8 mouse cellular contexts compared by ENCODE assay signal in the genomic region with DNA sequence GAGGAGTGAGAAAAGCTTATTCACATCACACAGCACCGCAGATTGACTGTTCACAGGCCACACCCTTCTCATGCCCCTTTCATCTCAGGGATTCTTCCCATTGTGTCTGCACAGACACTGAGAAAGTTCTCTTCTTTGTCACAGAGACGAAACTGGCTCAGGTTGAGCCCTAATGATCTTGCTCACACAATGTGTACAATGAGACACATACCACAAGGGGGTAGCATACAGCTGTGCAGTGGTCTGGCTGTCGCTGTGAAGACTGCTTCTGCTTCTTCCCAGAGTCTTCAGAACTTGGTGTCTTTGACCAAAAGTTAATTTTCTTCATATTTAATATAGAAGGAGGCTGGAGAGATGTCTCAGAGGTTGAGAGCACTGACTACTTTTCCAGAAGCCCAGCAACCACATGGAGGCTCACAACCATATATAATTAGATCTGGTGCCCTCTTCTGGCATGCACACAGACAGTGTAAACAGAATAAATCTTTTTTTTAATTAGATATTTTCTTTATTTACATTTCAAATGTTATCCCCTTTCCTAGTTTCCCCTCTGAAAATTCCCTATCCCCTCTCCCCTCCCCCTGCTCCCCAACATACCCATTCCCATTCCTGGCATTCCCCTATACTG. TPM values are rescaled to one million over a fixed set of nuclear protein-coding genes. Genes with fewer than 3 reads are reported as not detected.
DNase-seq lines count a peak whose midpoint lies in the region; ATAC-seq lines count a peak whose summit lies in the region.

No protein-coding gene starts in this region.

- no peak overlapping the region for H3K4me3 ChIP-seq in midbrain, embryonic 14.5 days (replicated peaks; ENCODE audit: low read depth, low read length)
- no peak overlapping the region for H3K4me3 ChIP-seq in midbrain, embryonic 10.5 days

- no peaks in the 10 kb centered on the region for H3K27me3 ChIP-seq in midbrain, embryonic 14.5 days (ENCODE audit: control insufficient read depth, insufficient read depth, low read length)
- H3K27me3 ChIP-seq in midbrain, embryonic 10.5 days (ENCODE audit: low read depth, poor library complexity, severe bottlenecking), result no peaks in the 10 kb centered on the region

- H3K9me3 ChIP-seq in midbrain, embryonic 14.5 days (ENCODE audit: control insufficient read depth, low read length), result no peaks in the 10 kb centered on the region
- H3K9me3 ChIP-seq in midbrain, embryonic 10.5 days (replicated peaks), result no peaks in the 10 kb centered on the region

- H3K36me3 ChIP-seq in midbrain, embryonic 14.5 days (ENCODE audit: control insufficient read depth, insufficient read depth, low read length), result no peaks in the 10 kb centered on the region
- no peaks in the 10 kb centered on the region for H3K36me3 ChIP-seq in midbrain, embryonic 10.5 days

- ATAC-seq in midbrain, embryonic 14.5 days (ENCODE audit: low FRiP score, low TSS enrichment), result no peak
- no peak for ATAC-seq in erythroblast, adult 5-6 weeks (replicated peaks; ENCODE audit: low FRiP score, poor library complexity, severe bottlenecking)

- intact Hi-C loops in left cerebral cortex, postnatal 25 days (cut with DNase I), result loop anchor here (5.0 kb wide), 3 partner anchors 105 to 400 kb away; no protein-coding TSS in a partner anchor

- DNase-seq in adrenal gland, adult 2 months, result peak; percentile 10
- no peak for DNase-seq in adrenal gland, postnatal 25 days
- DNase-seq in midbrain, embryonic 14.5 days, result peak; percentile 39
- no peak for DNase-seq in midbrain, embryonic 10.5 days (ENCODE audit: low spot score)
- peak; percentile 30 to 59 for DNase-seq in frontal cortex, adult 2 months (ENCODE audit: extremely low spot score in 1 of 2, low spot score in 1 of 2)
- DNase-seq in left cerebral cortex, postnatal 25 days (ENCODE audit: low spot score in 2 of 2), result peak; percentile 41 to 64
- peak; percentile 9 for DNase-seq in spleen, adult 12 weeks (ENCODE audit: low spot score)

- no peak overlapping the region for H3K27ac ChIP-seq in midbrain, embryonic 14.5 days (replicated peaks; ENCODE audit: low read depth, low read length)
- no peak overlapping the region for H3K27ac ChIP-seq in midbrain, embryonic 10.5 days (replicated peaks)

- H3K9ac ChIP-seq in midbrain, embryonic 14.5 days (replicated peaks; ENCODE audit: low read length), result no peak overlapping the region

- H3K4me2 ChIP-seq in midbrain, embryonic 14.5 days (ENCODE audit: low read length), result no peak overlapping the region

- 23% methylated on average over 3 of the region's 3 CpGs for WGBS in midbrain, embryonic 14.5 days
- WGBS in midbrain, embryonic 10.5 days, result 32% methylated on average over 3 of the region's 3 CpGs

- H3K4me1 ChIP-seq in midbrain, embryonic 14.5 days (ENCODE audit: control insufficient read depth, insufficient read depth, low read length), result no peaks in the 10 kb centered on the region
- H3K4me1 ChIP-seq in midbrain, embryonic 10.5 days, result no peaks in the 10 kb centered on the region

RNA-seq across cellular contexts. Expression of gene Lair1, which starts 36.1 kb away (rescaled TPM):
- 1 to 10 TPM; 2.1 to 4.6 TPM for total RNA-seq in adrenal gland, adult 2 months (2021)
- 3.0 and 3.8 TPM in 2 replicates for polyA plus RNA-seq in adrenal gland, adult 2 months (2012; rRNA removed)
- 1.2 TPM in 2 replicates for total RNA-seq in adrenal gland, postnatal 25 days (2021)
- polyA plus RNA-seq in midbrain, embryonic 14.5 days (2014; fragmentation: Nextera tagmentation; extraction: Ambion mirVana), result 1.5 and 2.8 TPM in 2 replicates
- 0.47 and 1.3 TPM in 2 replicates for polyA plus RNA-seq in midbrain, embryonic 10.5 days (2016; fragmentation: Nextera tagmentation; extraction: Ambion mirVana)
- polyA plus RNA-seq in frontal cortex, adult 2 months (2012; rRNA removed), result 7.4 and 10.1 TPM in 2 replicates
- total RNA-seq in left cerebral cortex, postnatal 25 days (2021), result 1 to 10 TPM; 5.2 to 6.6 TPM
- total RNA-seq in erythroblast, adult 5-6 weeks (2015; ENCODE audit: low replicate concordance), result 16.5 and 25.6 TPM in 2 replicates
- total RNA-seq in erythroblast, adult 5-6 weeks (2017; ENCODE audit: low replicate concordance), result 9.6 and 13.4 TPM in 2 replicates

Comparison
In these comparisons a context has a peak if more than half of its experiments do, and no peak if none do; other contexts are left out.
1. DNase-seq: peak in adrenal gland, adult 2 months (single experiment), midbrain, embryonic 14.5 days (single experiment), frontal cortex, adult 2 months (2 of 2), left cerebral cortex, postnatal 25 days (2 of 2) and spleen, adult 12 weeks (single experiment); none in adrenal gland, postnatal 25 days (single experiment) and midbrain, embryonic 10.5 days (single experiment).